Mouse (Mus musculus) G1E (cell line): Measurements from ENCODE around the gene H2-D1.

Source experiments
- CTCF ChIP-seq: IDR thresholded peaks from 2 replicates; pipeline ENCODE4 v1.5.1; 2012; ENCODE audit warnings: low read depth, low read length, inconsistent platforms, mixed read lengths
- GATA1 ChIP-seq: IDR thresholded peaks from 2 replicates; pipeline ENCODE4 v1.6.1; 2012; ENCODE audit warnings: borderline replicate concordance, low read length, inconsistent platforms, mixed read lengths
- POLR2AphosphoS5 ChIP-seq: IDR thresholded peaks from 2 replicates; pipeline ENCODE4 v1.6.1; 2012; ENCODE audit warnings: low read depth, low read length, inconsistent platforms; ENCODE audit not compliant: insufficient replicate concordance
- TAL1 ChIP-seq: conservative IDR thresholded peaks from 2 replicates; pipeline ENCODE4 v1.6.1; 2012; ENCODE audit warnings: low read depth, low read length, inconsistent platforms, mixed read lengths

- TF ChIP-seq CTCF (no peak), GATA1 (no peak), POLR2AphosphoS5 (no peak), TAL1 (no peak)
Measured at GRCm38 (mm10) chr17:35240384-35241304, 21.9 kb upstream of the H2-D1 start.
